Mouse (Mus musculus): ENCODE results near the gene Meaf6.

Gene Meaf6

DNA sequence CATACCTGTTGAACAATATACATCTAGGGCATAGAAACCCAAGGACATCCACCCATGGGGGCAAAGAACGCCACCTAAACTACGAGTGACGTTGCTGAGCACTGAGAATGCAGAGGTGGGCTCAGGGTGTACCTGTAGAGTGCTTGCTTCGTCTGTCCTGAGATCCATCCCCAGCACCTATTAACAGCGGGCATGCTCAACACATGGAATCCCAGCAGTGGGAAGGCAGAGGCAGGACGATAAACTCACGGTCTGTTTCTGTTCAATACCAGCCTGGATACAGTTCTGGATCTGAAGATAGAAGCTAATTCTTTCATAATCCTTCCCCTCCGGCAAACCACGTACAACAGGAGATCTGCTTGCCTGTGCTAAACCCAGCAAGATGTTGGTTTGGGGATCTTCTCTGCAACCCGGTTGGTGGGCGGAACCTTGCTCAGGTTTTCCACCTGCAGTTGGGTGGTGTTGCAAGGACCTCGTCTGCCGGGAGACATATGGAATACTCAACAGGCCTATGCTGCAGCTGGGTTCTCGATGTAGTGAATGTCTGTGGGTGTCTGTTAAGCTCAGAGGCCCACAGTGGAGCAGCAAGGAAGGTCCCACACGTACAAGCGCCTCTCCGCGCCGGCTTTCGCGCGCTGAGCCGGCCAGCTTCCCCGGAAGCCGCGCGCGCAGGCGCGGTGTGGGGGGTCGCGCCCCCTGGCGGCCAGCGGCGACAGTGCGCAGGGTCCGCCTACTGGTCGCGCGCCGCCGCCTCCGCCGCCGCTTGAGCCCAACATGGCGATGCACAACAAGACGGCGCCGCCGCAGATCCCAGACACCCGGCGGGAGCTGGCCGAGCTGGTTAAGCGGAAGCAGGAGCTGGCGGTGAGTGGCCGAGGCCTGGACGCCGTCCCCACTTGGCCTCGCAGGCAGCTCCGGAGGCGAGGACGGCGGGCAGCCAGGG is at the start of gene Meaf6:
TSS of gene Meaf6 (plus strand) at position 732 of the 943 bp plus-strand sequence.
- DNase-seq (ENCODE audit: low read depth, low spot score), result peak; percentile 85

GRCm38 (mm10) chr4:125044454-125044853 is 40.5 kb upstream of the Meaf6 start:
- DNase-seq (ENCODE audit: low read depth, low spot score), result no peak

DNA sequence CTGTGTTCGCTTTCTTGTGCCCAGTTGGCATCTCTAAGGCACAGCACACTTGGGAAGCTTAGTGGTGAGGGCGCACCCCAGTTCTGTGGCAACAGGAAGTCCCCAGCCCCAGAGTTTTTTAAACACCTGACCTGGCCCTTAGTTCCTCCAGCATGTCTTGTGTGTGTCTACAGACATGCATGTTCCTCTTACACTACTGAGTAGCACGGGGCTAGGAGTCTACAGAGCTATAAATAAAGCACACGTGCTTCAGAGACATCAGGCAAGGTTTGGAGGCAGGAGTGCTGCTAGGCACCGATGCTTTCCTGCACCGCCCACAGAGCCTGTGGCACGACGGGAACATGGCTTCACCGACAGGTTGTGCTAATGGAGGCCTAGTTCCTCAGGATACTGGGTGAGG is 29.5 kb upstream of the Meaf6 start:
- no peak for DNase-seq (ENCODE audit: low read depth, low spot score)

GRCm38 (mm10) chr4:125056476-125056875 is 28.5 kb upstream of the Meaf6 start:
- no peak for DNase-seq (ENCODE audit: low read depth, low spot score)

DNA sequence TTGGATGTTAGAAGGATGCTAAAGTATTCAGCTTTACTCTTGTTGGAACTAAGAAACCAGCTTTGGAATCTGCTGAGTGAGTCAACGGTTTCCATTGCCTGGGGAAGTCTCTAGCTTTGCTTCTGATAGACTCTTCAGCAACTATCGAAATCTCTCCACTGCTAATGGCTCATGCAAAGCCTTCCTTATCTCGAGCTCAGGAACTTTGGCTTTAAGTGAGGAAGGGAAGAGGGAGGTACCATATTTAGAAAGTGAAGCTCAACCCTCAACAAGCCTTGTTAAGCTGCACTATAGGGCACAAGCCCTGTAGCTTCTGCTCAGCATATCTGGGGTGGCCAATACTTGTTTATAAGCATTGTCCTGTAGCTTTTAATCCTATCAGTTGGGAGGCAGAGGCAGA is 27.7 kb upstream of the Meaf6 start:
- DNase-seq (ENCODE audit: low read depth, low spot score), result no peak

DNA sequence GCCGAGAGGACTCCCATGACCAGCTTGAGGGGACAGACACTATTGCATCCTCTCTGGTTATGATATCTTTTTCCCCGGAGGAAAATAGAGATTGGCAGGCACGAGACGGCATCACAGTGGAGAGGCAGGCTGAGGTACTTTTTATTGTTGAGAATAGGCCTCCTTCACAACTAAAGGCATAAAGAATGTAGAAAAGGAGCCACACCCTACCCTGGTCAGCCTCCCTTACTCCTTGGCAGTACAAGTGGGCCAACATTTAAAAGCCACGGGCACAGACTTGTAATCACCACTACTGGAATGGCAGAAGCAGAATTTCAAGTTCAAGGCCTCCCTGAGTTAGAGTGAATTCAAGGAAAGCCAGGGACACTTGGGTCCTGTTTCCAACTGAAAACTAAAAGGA is 26.9 kb upstream of the Meaf6 start:
- DNase-seq (ENCODE audit: low read depth, low spot score), result no peak

GRCm38 (mm10) chr4:125059025-125059424 is 25.9 kb upstream of the Meaf6 start:
- DNase-seq (ENCODE audit: low read depth, low spot score), result peak; percentile 76

GRCm38 (mm10) chr4:125063829-125064228 is 21.1 kb upstream of the Meaf6 start:
- no peak for DNase-seq (ENCODE audit: low read depth, low spot score)

- DNase-seq (ENCODE audit: low read depth, low spot score), result peak; percentile 78
Observed at GRCm38 (mm10) chr4:125065517-125066307, 19.2 kb upstream of the Meaf6 start, which contains the start of gene Dnali1. Dnali1 (minus strand) TSS chr4:125065703.

DNA sequence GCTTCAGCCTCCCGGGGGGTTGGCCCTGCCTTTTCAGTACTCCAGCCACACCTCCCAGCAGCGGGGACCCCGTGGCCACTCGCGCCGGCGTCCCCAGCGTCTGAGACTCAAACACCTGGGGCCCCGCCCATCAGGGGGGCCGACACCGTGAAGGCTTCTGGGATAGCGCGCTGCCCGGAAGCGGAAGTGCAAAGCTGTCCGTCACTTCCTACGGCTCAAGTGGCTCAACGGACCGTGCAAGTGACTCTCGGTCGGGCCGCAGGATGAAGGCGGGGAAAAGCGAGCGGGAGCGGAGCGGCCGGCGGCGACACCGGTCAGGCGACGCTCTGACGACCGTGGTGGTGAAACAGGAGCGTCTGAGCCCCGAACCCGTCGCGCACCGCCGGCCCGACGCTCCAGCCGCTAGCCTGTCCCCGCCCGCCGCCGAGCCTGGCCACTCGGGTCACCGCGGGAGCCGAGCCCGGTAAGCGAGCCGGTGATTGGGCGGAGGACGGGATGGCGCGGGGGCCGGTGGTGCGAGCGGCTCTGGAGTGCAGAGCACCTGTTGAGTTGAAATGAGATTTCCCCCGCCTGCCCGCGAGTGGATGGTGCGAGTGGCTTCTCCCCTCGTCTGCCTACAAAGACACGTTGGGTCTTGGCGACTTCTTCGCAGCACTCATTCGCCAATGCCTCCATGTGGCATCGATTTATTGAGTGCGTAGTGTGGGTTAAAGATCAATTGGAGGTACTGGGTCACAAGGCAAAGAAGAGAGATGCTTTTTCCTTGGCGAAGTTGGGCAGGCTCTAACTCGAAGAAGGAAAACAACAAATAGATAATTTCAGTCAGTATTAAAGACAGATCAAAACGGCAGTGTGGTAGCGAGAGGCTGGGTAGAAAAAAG is 18.2 kb upstream of the Meaf6 start, which contains the start of gene Snip1:
TSS of gene Snip1 (plus strand) at position 183 of the 881 bp plus-strand sequence.
- peak; percentile 97 for DNase-seq (ENCODE audit: low read depth, low spot score)

- no peak for DNase-seq (ENCODE audit: low read depth, low spot score)
Observed at GRCm38 (mm10) chr4:125077700-125078099, 7.2 kb upstream of the Meaf6 start.

- DNase-seq (ENCODE audit: low read depth, low spot score), result no peak
Observed at GRCm38 (mm10) chr4:125078698-125079097, 6.2 kb upstream of the Meaf6 start.

DNA sequence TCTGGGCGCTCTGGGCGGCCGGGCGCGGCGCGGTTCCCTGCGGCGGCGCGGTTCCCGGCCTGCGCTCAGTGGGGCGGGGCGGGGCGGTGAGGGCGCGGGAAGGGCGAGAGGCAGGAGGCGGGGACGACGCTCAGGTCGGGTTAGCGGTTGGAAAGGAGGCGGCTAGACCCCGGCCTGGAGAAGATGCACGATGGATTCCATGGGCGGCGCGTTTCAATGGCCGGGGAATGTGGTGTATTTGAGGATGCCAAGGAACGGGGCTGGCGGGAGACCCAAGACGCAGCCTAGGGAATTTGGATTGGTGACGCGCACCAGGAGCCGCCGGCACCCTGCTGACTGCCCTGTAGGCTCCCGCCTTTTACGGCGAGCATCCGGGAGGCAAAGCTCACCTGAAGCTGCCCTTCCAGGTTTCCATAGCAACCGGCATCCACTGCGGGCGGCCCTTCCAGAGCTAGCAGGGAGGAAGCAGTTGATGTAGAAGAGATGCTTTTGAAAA is 460 bp downstream of the Meaf6 start:
- peak; percentile 91 for DNase-seq (ENCODE audit: low read depth, low spot score)

GRCm38 (mm10) chr4:125093031-125093430 is 8.1 kb downstream of the Meaf6 start:
- no peak for DNase-seq (ENCODE audit: low read depth, low spot score)

- no peak for DNase-seq (ENCODE audit: low read depth, low spot score)
Observed at GRCm38 (mm10) chr4:125096066-125096465, 11.1 kb downstream of the Meaf6 start.

- no peak for DNase-seq (ENCODE audit: low read depth, low spot score)
Observed at GRCm38 (mm10) chr4:125097412-125097811, 12.5 kb downstream of the Meaf6 start.

DNA sequence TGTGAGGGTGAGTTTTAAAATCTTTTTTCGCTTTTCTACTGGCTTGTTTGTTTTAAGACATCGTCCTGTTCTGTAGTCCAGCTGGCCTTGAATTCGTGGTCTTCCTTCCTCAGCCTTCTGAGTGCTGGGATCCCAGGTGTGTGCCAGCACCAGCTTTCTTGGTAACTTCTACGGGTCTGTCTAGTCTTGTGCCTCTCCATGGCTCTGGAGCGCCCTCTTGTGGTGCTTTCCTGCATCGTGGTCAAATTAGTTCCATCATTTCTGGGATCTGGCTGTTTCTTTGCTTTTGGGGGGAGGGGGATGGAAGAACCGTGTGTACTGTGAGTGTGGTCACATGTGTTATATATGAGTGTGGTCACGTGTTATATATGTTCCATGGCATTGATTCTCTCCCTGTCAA is 14.5 kb downstream of the Meaf6 start:
- peak; percentile 92 for DNase-seq (ENCODE audit: low read depth, low spot score)

- peak; percentile 41 for DNase-seq (ENCODE audit: low read depth, low spot score)
Observed at GRCm38 (mm10) chr4:125101334-125101733, 16.4 kb downstream of the Meaf6 start.

- DNase-seq (ENCODE audit: low read depth, low spot score), result no peak
Observed at GRCm38 (mm10) chr4:125105354-125105753, 20.4 kb downstream of the Meaf6 start.

- DNase-seq (ENCODE audit: low read depth, low spot score), result peak; percentile 87
Observed at GRCm38 (mm10) chr4:125114638-125115037, 29.7 kb downstream of the Meaf6 start.

DNA sequence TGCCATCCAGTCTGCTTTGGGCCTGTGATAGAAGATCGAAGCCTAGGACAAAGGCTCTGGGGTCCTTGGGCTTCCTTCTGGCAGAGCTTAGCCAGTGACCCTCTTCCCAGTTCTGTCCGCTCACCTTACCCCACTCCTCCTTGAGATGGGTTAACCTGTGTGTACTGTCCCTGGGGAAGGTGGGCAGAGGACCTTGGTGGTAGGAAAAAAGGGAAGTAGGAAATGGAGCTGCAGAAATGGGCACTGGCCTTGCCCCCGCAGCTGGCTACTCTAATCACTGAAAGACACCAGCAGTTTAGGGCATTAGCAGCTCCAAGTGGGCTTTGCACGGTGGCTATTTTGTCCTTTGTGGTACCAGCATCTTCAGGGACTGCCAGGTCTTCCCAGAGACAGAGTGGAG is 30.1 kb downstream of the Meaf6 start:
- DNase-seq (ENCODE audit: low read depth, low spot score), result no peak

Data from R1 (cell line).